Mouse (Mus musculus) MEL (cell line): ENCODE data around the gene Grb10.

ENCODE experiments used
- GATA1 ChIP-seq: IDR thresholded peaks from 2 replicates; pipeline ENCODE4 v1.6.1; 2011; ENCODE audit warnings: low read depth, low read length, improper control_type of control experiment
- MAFK ChIP-seq: IDR thresholded peaks from 2 replicates; pipeline ENCODE4 v1.6.1; 2011; ENCODE audit warnings: low read depth, mild to moderate bottlenecking, low read length, improper control_type of control experiment, borderline replicate concordance
- POLR2A ChIP-seq, 2 experiments: IDR thresholded peaks; 2 replicates each; pipeline ENCODE4 v1.6.1; 2011 to 2012; ENCODE audit warnings: low read length in 2 of 2, mild to moderate bottlenecking in 2 of 2, control low read depth in 1 of 2, improper control_type of control experiment in 1 of 2, low read depth in 1 of 2, moderate library complexity in 1 of 2; ENCODE audit not compliant: control insufficient read depth in 1 of 2, insufficient read depth in 1 of 2, poor library complexity in 1 of 2

- TF ChIP-seq MAFK, result no peak
- TF ChIP-seq GATA1, result no peak
- TF ChIP-seq POLR2A (IDR thresholded peaks at IDR 0.05; ENCODE audit: control insufficient read depth in 1 of 2, insufficient read depth in 1 of 2, low read depth in 1 of 2, low read length in 2 of 2, poor library complexity in 1 of 2), result no peak
Measured at GRCm38 (mm10) chr11:11892993-11893602, 145.4 kb downstream of the Grb10 start.
